Mouse (Mus musculus): ENCODE measurements around the gene Rbp7.

DNA sequence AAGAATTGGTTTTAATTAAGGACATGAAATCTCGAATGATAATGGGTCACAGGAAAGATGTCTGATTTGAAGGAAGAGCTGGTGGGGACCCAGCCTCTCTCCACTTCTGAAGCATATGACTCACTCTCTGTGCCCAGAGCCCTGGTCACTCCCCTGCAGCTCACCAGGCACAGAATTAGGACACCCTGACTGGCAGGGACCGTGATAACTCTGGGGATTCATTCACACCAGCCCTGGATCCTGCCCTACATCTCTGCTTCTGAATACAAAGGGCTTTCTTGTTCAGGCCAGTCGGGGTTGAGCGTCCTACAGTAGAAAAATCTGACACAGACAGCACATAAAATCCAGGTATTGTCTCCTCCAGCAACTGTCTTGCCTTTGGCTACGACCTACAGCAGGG is 3.7 kb upstream of the Rbp7 start:
- TF ChIP-seq TAL1 (IDR thresholded peaks at IDR 0.05; ENCODE audit: low read length) = no peak
- no peak for TF ChIP-seq GATA1 (IDR thresholded peaks at IDR 0.05; ENCODE audit: low read length)
